Mouse (Mus musculus) ES-E14 (cell line): Measurements from ENCODE around the gene Fam189a1.

Experiments
- CHD2 ChIP-seq: IDR thresholded peaks from 2 replicates; pipeline ENCODE4 v1.6.1; 2014; ENCODE audit warnings: mild to moderate bottlenecking, low read depth, low read length, inconsistent platforms
- ZNF384 ChIP-seq: IDR thresholded peaks from 2 replicates; pipeline ENCODE4 v1.6.1; 2012; ENCODE audit warnings: low read depth, low read length, inconsistent platforms

DNA sequence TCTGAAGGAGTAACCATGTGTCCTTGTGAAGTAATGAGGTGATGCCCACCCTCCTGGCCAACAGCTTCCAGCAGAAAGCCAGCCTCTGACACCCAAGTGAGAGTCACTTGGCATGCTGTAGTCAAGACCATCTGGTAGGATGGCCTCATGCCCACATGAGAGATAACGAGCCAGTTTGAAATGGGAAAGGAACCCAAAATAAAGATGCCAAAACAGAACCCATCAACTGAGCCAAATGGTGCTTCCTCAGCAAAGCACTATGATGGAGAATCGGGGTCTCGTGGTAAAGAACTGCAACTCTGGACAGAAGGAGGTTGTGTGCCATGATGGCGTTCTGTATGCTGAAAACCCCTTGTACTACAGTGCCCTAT, 51.3 kb downstream of the Fam189a1 start:
- no peak for TF ChIP-seq CHD2
- TF ChIP-seq ZNF384 = no peak
